Mouse (Mus musculus): ENCODE data around the gene Zfp14.
A peak's percentile ranks its signal among the peaks of the same experiment; 100 is the strongest.

Gene Zfp14

DNA sequence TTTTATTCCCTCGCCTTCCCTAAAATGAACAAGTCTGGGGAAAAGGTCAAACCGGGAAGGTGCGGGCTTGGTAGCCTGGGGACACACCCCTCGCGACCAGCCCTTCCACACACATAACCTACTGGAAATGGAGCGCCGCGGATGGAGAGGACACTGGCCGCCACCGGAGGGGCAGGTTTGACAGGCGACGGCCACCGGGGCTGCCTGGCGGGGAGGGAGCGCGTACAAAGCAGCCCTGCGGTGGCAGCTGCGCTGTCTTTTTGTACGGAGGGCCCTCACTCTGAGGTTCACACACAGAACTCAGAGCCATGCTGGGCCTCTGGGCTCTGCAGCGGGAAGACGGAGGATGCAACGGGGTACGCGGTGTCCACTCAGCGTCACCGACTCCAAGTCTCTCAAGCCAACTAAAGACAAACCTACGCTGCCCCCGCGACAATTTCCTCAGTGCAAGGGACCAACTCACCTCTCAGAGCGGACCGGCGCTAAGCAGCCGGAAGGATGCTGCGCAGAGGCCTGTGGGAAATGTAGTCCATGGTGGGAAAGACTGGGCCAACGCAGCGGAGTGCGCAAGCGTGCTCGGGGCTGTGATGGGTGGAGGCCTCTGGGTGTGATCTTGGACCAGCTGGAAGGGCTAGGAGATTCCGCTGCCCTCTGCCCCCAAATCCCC is at the start of gene Zfp14:
Gene Zfp14, minus strand, starts transcription at position 499 of the 667 bp plus-strand sequence.
- peak; percentile 92 for DNase-seq (ENCODE audit: low read depth, low spot score)

- peak; percentile 85 for DNase-seq (ENCODE audit: low read depth, low spot score)
Measured at GRCm38 (mm10) chr7:30099297-30099696, 48.1 kb upstream of the Zfp14 start.

GRCm38 (mm10) chr7:30095551-30096125 is 44.5 kb upstream of the Zfp14 start:
- no peak for DNase-seq (ENCODE audit: low read depth, low spot score)

GRCm38 (mm10) chr7:30094646-30095429 is 43.7 kb upstream of the Zfp14 start, which contains the start of gene Zfp260:
Zfp260 (plus strand) TSS chr7:30094777.
- peak; percentile 97 for DNase-seq (ENCODE audit: low read depth, low spot score)

DNA sequence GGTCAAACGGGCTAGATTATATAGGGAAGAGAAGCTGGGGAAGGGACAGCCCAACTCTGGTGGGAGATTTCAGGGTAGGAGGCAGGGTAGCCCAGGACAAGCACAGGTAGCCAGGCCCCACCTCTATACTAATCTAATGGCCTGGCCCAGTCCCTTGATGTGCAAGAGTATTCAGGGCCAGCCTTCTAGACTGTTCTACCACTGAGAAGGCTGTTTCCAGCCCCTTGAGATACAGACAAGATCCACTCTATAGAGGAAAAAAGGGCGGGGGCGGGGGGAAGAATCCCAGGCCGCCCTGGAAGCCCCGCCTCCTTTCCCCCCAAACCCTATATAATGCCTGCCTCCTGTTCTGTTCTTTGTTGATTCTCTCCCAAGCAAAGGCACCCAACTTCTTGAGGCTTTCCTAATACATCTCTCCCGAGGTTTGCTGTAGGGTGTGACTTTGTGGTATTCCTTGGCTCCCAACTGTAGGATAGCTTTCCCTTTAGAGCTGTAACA is 42.8 kb upstream of the Zfp14 start:
- DNase-seq (ENCODE audit: low read depth, low spot score), result no peak

- no peak for DNase-seq (ENCODE audit: low read depth, low spot score)
Measured at GRCm38 (mm10) chr7:30092666-30093065, 41.5 kb upstream of the Zfp14 start.

- DNase-seq (ENCODE audit: low read depth, low spot score), result no peak
Measured at GRCm38 (mm10) chr7:30090970-30091585, 39.9 kb upstream of the Zfp14 start.

DNA sequence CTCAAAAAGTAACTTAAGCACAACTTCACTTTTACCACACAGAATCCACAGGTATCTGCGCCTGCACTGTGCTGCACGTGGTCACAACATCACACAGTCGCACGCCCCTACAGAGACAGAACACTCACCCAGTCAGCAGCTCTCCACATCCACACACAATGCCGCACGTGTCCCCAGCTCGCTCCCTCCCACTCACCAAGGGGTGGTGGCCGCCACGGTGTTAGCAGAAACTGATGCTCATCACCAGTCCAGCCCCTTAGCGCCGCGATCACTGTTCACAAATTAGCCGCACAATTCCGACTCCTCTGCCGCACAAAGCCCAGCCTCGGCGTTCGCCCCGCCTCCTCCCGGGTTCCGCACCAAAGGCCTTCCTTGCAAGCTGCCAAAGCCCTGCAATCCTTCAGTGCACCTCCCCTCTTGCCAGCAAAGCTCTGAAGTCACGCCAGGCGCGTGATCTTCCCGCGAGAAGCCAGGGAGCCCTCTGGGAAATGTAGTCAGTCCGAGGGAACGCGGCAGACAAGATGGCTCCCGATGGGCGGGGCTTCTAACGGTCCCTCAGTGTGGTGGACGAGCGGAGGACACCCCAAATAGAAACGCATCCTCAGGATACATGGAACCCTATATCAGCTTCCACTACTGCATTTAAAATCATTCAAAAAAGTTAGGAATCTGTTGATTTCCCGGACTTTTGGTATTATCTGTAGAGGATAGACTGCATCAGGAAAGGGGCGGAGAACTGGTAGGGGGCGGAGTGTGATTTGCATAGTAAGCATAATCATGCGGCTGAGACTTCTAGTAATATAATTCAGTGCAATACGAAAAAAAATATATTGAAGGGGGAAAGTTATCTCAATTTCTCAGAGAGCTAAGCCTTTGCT is 39.2 kb upstream of the Zfp14 start, which contains the start of the genes Gm26920 and Zfp566:
Gene Gm26920, minus strand, starts transcription at position 319 of the 878 bp plus-strand sequence.
Gene Zfp566, minus strand, starts transcription at position 436 of the 878 bp plus-strand sequence.
- DNase-seq (ENCODE audit: low read depth, low spot score), result peak; percentile 98

DNA sequence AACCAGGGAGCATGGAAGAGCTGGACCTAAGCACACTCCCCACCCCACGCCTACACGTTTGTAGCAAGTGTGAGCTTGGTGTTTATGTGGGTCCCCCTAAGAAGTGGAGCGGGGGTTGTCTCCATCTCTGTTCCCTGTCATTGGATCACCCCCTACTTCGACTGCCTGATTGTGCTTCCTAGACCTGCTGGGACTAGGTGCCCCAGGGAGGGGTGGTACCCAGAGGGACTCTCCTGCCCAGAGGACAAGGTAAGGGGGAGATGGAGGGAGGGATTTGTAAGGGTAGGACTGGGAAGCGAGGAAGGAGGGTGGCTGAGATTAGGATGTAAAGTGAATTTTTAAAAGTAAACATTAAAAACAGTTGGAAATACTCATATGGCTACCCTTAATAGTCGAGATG is 38.2 kb upstream of the Zfp14 start:
- no peak for DNase-seq (ENCODE audit: low read depth, low spot score)

DNA sequence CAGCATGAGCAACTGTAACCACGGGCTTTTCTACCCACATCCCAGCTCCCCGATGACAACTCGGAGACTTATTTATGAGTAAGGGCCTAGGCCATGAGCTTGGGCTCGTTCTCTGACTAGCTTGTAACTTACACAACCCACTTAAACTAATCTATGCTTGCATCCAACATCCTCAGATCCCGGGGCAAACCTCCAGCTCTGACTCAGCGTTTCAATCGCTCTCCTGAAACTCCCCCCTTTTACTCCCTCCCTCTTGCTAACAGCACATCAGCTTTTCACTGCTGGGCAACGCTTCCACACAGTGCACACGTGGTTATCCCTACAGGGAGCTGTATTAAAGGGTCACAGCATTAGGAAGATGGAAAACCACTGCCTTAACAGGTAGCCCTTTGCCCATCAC is 35.3 kb upstream of the Zfp14 start:
- no peak for DNase-seq (ENCODE audit: low read depth, low spot score)

DNA sequence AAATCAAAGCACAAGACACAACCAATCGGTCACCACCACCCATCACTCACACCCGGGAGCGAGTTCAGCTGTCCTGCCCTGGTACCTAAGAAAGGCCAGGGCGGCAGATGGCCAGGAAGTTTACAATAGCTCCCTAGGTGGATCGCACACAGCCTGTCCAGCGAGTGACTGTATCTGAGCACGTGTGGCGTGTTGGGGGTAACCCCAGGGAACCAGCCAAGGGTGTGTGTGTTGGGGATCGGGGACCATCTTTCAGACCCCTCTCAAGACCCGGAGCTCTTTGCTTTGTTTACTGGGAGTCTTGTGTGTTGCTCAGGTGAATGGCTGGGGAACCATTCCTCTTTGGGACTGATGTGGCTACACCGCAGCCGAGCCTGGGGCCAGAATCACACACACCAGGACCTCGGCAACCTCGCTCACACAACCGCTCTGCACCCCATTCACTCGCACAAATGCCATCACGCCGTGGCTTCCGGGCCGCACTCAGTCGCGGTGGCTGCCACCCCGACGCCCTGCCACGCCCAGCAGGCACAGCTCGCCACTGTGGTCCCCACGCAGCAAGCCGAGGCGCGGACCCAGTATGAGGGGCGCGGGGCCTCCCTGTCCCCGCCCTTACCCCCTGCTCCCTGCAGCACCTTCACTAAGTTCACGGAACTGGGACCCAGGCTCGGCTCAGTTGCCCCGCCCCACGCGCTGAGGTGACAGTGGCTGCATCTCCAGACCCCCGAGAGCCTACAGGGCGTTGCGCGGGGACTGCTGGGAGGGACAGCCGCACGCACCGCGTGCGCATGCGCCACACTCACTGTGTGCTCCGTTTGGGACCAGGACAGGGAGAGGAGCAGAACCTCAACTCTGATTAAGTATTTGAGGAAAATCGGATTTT is 21.2 kb upstream of the Zfp14 start, which contains the start of gene Zfp82:
Gene Zfp82, minus strand, starts transcription at position 755 of the 883 bp plus-strand sequence.
- peak; percentile 76 for DNase-seq (ENCODE audit: low read depth, low spot score)

DNA sequence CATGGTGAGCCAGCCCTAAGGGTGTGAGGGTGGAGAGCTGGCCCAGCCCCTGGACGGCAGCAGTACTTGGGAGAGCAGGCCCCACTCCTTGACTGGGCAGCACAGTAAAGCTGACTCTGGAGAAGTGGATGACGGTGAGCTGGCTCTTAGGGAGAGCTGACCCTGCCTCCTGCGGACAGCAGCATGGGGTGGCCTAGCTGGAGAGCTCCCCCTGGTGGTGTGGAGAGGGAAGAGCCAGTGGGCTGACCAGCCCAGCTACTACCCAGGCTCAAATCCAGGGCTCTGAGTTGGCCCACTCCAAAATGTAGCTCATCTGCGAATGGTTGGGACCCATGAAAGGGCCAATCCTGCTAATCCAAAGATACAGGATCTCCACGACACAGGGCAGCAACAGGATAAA is 13.4 kb upstream of the Zfp14 start:
- no peak for DNase-seq (ENCODE audit: low read depth, low spot score)

GRCm38 (mm10) chr7:30062478-30062877 is 11.3 kb upstream of the Zfp14 start:
- DNase-seq (ENCODE audit: low read depth, low spot score), result no peak

DNA sequence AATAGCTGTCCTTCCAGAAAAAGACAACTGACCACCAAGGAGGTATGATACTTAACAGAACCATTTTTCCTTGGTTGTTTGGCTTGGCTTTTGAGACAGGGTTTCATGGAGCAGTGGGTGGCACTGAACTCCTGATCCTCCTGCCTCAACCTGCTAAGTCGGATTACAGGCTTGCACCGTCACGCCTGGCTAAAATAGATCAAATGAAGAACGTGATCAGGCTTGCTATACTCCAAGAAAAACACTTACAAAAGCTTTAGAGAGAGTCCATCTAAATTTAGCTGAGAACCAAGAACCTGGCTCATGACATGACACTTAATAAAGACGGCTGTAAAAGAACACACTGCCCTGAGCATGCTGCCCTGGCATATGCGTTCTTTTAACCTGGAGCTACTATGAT is 9.2 kb upstream of the Zfp14 start:
- no peak for DNase-seq (ENCODE audit: low read depth, low spot score)

- DNase-seq (ENCODE audit: low read depth, low spot score), result no peak
Measured at GRCm38 (mm10) chr7:30053591-30053990, 2.4 kb upstream of the Zfp14 start.

- no peak for DNase-seq (ENCODE audit: low read depth, low spot score)
Measured at GRCm38 (mm10) chr7:30048126-30048525, 3.1 kb downstream of the Zfp14 start.

DNA sequence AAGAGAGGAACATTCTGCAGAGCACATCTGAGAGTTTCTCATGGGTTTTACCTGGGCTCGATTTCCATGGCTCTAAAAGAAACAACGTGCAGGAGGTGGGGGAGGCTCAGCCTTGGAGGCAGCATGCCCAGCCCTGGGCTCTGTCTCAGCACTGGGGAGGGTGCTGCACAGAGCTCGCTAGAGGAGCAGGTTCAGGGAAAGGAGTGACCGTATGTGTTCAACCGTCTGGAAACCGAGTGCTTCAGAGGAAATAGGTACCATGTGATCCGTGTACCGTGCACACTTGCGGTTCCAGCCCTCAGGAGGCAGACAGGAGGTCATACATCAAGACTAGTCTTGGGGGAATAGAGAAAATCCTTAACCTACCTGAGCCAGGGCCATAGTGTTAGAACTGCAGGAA is 6.8 kb downstream of the Zfp14 start:
- no peak for DNase-seq (ENCODE audit: low read depth, low spot score)

- no peak for DNase-seq (ENCODE audit: low read depth, low spot score)
Measured at GRCm38 (mm10) chr7:30034331-30034730, 16.8 kb downstream of the Zfp14 start.

- no peak for DNase-seq (ENCODE audit: low read depth, low spot score)
Measured at GRCm38 (mm10) chr7:30031379-30031778, 19.8 kb downstream of the Zfp14 start.

DNA sequence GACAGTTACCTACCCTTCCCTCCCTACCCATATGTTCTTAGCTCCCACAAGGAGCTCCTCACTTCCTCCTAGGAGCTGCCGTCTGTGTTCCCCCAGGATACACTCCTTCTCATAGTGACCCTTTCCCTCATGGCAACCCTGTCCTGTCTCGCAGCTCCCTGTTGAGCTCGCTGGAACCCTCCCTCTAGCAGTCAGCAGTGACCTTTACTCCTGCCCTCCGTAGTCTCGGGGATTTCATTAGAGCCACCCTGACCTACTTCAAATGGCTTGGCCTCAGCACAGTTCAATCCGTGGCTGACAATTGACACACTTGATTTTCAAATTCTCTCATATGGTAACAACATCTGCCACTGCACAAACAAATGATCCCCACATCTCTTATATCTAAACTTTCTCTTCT is 20.5 kb downstream of the Zfp14 start:
- DNase-seq (ENCODE audit: low read depth, low spot score), result no peak

All from telencephalon, adult 2 months (tissue).